Mouse (Mus musculus): Measurements from ENCODE around the gene Pogk. TPM values are rescaled to one million over a fixed set of nuclear protein-coding genes. Genes with fewer than 3 reads are reported as not detected.

Gene Pogk
- total RNA-seq, 2 experiments from 2014 or later = 41.1 to 42.3 TPM

Other genes starting within 250 kb of the Pogk start
- gene Mael, start 171.1 kb downstream of the Pogk start, total RNA-seq (2021) = under 1 TPM in 1 of 2 experiments, not detected in 1; 0.28 TPM
- 100 to 1,000 TPM; 105 to 108 TPM for gene Ildr2, start 155.7 kb downstream of the Pogk start, total RNA-seq (2021)
- 10 to 100 TPM; 37.5 to 38.6 TPM for gene Tada1, start 30.8 kb downstream of the Pogk start, total RNA-seq (2021)
- gene Gm4846, start 87.7 kb upstream of the Pogk start, total RNA-seq (2021) = not detected
- gene Gm4847, start 237.8 kb upstream of the Pogk start, total RNA-seq (2021) = not detected

Data from left cerebral cortex, adult 18-20 months (tissue).